Mouse (Mus musculus) spleen, adult 2 months (tissue): ENCODE data around the gene 1700017B05Rik.

Experiments
- CTCF ChIP-seq: fragments of 200-500 bp; IDR thresholded peaks from 2 replicates; pipeline ENCODE4 v1.5.1; 2011; ENCODE audit warnings: mild to moderate bottlenecking, inconsistent platforms; ENCODE audit not compliant: insufficient read depth, insufficient read length, insufficient replicate concordance; ENCODE audit errors: extremely low read depth
- POLR2A ChIP-seq: fragments of 200-500 bp; IDR thresholded peaks from 2 replicates; pipeline ENCODE4 v1.6.1; 2011; ENCODE audit warnings: low read depth, low read length, inconsistent platforms

DNA sequence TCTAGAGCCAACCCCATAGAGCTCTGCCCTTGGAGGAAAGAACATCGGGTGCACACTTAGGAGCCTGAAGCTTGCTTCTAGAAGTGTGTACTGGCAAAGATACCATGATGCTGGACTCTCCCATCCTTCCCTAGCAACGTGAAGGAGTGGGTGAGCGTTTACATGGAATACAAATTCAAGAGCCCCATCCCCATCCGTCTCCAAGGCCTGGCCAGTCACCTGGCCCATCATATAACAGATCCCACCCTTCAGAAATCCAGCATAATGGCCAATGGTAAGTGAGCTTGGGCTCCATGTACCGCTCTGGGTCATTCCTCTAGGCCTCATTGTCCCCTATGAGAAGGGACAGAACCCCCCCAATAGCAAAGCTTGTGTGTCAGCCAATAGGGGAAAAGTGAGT is 15.9 kb downstream of the 1700017B05Rik start:
- no peak for TF ChIP-seq CTCF
- no peak for TF ChIP-seq POLR2A
